Mouse (Mus musculus) thymus, postnatal 25 days (tissue): Measurements from ENCODE around the gene Slc46a1.

ENCODE experiments used
- DNase-seq: peaks from one replicate; pipeline ENCODE4 v3.0.0; 2022

Slc46a1 gene

GRCm38 (mm10) chr11:78505430-78505829 lies 39.9 kb downstream of the Slc46a1 start:
- no peak for DNase-seq

DNA sequence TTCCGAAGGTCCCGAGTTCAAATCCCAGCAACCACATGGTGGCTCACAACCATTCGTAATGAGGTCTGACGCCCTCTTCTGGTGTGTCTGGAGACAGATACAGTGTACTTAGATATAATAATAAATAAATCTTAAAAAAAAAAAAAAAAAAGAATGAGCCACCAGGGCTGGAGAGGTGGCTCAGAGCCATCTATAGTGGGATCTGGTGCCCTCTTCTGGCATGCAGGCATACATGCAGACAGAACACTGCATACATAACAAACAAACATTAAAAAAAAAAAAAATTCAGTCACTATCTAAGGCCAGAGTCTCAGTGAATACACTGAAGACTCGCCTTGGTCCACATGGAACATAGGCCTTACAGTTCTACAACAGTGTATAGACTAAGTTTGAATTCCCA lies 43.7 kb downstream of the Slc46a1 start:
- DNase-seq = peak; percentile 18

- peak; percentile 90 for DNase-seq
Observed at GRCm38 (mm10) chr11:78512025-78512957, 46.8 kb downstream of the Slc46a1 start, which contains the start of the genes Tmem199 and Poldip2. Tmem199 (minus strand) TSS chr11:78512172. Poldip2 (plus strand) TSS chr11:78512193.

DNA sequence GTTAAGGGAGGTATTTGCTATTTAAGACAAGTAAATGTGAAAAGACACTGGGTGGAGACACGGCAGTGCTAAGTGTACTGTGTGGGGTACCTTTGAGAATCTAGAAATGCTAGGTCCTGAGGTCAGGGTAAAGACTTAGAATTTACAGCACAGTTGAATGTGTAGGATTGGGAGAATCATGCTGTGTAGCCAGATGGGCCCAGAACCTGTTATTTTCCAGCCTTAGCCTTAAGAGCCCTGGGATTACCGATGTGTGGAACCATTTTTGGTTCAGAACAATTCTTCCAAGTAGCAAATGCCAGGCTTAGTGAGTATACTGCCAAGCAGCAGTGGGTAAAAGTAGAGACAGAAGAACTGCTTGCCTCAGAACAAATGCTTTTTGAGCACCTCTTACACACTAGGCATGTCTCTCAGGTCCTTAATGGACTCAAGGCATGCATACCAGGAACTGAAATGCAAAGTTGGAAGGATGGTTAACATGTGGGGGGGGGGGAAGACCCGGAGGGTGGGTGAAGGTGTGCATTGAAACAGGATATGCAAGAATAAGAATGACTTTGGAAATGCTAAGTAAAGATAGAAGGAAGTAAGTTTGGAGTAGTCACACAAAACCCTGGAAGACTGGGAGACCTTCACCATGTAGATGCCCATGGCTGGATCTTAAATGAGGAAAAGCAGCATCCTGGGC lies 47.8 kb downstream of the Slc46a1 start:
- DNase-seq = no peak

DNA sequence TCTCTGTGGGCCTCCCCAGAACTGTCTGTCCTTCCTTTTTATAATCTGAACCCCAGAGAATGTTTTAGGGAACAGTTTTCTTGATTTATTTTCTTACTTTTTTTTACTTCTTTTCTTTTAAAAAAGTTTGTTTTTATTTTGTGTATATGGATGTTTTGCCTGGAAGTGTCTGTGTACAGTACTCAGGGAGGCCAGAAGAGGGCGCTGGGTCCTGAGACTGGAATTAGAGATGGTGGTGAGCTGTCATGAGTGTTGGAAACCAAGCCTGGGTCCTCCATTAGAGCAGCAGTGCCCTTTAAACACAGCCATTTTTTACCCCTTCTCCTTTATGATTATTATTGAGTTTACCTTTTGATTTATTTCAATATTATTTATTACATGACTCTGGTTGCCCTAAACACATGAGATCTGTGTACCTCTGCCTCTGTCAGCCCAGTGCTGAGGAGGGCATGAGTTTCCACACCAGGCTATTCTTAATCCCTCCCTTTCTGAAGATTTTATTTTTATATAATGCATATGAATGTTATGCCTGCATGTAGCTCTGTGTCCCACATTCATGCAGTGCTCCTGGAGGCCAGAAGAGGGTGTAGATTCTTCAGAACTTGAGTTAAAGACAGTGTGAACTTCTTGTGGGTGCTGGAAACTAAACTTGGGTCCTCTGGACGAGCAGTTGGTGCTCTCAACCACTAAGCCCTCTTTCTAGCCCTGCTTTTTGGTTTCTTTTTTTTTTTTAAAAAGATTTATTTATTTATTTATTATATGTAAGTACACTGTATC lies 50.2 kb downstream of the Slc46a1 start:
- no peak for DNase-seq

- DNase-seq = no peak
Observed at GRCm38 (mm10) chr11:78518931-78519330, 53.4 kb downstream of the Slc46a1 start.
